Mouse (Mus musculus) right cerebral cortex, postnatal 25 days (tissue): ENCODE data around the gene C9.

Source experiments
- DNase-seq: peaks from one replicate; pipeline ENCODE4 v3.0.0; 2022

The C9 gene

DNA sequence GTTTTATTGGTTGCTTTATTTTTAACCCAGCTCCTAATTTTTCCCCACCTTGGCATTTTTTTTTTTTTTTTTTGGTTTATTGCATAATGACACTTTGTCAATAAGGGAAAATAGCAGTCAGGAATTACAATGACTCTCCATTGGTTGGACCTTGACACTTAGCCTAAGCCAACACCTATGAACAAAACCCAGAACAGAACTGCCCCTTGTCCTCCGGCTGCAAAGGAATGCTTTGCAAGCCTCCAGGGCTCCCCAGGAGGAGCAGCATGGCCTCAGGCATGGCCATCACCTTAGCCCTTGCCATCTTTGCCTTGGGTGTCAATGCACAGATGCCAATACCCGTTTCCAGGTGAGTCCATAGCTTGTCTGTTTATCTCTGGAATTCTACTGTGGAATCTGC, at the start of gene C9:
TSS of gene C9 (plus strand) at position 193 of the 400 bp plus-strand sequence.
- no peak for DNase-seq

DNA sequence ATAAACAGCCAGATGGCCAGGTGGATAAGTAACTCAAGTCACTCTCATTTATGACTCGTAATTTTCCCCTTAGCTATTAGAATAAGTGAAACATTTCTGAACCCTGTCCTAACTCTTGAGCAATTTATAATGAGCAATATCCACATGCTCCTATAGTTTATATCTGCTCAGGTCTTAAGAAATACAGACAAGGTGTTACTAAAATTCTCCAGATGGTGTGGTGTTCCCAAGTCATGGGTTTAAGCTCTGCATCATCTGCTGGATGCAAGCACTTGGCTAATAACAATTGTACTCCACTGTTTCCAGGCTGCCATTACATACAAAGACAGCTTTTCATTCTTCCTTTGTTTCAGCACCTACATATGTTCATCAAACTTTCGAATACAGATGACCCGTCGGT, 46.9 kb upstream of the C9 start:
- DNase-seq = no peak

DNA sequence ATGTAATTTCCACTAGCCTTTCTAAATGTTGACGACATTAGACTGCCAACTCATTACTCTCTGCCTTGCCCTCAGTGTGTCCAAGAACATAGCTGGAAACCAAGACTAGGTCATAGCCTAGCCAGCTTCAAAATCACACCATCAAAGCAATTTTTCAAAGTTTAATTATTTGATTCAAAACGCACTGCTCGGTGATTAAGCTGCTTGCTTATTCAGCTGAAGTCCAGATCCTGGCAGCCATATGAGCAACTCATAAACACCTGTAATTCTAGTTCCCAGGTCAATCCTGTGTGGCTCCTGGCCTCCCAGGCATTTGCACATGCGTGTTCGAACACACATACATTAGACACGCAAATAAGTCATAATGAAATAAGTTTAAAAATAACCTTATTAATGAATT, 46.2 kb upstream of the C9 start:
- no peak for DNase-seq

DNA sequence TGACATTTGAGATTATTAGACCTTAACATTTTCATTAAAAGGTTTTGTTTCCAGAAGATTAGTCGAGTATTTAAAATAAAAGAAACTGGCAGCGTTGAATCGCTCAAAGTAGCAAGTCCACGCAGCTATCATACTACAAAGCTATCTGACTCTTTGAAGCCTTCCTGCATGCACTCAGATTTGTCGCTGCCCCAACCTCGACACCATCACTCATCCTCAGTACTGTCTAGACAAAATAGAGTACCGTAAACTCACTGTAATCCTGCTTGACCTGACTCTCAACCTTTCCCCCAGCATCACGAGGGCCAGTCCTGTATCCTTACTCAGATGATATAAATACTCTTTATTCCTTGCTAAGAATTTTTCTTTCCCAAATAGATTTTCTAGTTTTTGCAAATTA, 45.0 kb upstream of the C9 start:
- DNase-seq = no peak

DNA sequence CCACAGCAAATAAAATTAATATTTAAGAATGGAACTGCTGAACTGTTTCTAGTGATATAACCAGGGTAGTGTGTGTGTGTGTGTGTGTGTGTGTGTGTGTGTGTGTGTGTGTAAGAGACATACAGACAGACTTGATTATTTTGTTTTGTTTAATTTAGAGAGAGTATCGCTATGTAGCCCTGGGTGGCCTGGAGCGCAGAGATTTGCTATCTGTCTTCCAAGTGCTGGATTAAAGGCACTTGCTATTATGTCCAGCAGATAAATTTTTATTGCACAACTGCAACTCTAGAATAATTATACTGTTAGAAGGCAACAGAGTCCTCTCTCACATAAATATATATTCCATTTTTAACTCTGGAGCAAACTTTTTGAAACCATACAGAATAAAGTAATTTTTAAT, 42.7 kb upstream of the C9 start:
- DNase-seq = no peak

DNA sequence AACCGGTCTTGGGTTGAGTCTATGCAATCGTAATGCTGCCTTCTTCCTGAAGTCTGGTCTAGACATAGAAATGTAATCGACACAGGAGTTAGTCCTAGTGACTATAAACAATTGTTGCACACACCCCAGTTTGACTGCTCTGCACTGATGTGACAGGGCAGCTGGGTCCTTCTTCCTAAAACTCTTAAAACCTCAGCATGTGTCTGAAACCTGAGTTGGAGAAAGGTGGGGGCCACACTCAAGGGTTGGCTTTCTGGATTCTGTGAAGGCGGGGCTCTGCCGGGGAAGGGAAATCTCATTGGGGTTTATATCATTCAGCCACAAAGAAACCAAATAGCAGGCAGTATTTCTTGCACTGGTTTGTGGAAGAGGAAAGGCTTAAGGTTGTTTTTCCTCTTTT, 41.0 kb upstream of the C9 start:
- no peak for DNase-seq

DNA sequence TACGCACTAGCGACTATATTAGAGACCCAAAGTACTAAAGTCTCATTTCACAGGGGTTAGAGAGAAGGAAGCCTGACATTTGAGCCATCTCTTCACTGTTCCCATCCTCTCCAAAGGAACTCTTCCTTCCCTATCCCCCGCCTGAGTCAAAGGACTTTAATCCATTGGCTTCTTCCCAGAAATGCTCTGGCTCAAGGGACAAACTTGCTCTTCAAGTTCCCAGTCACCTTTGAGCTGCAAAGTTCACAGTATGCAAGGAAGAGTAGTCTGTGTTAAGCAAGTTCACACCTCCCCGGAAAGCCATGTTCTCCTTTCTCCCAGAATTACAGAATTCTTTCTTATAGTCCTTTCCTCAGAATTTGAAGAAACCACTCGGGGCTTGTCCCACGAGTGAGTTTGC, 38.4 kb upstream of the C9 start:
- DNase-seq = no peak

DNA sequence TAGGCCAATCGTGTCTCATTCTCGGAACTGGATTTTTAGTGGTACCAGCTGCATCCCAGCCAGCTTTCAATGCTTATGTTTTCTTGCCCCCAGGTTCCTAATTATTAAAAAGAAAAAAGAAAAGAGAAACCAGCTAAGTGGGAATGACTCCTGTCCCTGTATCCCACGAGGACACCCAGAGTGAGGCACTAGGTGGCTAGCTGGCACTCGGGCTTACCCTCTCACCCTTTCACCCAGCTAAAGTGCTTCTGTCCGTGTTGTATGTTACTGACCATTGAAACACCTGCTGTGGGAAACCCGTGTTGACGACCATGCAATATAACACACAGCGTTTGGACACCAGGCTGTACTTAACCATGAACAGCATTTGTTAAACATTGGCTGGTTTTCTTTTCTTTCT, 36.1 kb upstream of the C9 start:
- no peak for DNase-seq

DNA sequence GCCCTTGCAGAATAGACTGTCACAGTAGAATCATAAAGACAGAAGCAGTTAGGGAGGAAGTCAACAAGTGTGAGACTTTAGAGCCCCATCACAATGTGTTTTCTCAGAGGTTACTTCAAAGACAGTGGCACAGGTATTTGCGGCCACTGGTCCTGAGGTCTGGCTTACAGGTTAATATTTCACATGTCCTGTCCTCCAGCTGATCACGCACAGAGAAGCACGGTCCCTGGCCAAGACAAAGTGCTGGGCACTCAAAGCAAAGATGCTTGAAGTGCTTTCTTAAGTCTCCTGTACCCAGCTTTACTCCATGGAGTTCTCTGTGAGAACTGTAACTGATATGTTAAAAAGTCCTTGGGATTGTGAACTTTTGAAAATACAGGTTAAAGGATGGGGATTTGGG, 35.0 kb upstream of the C9 start:
- no peak for DNase-seq

DNA sequence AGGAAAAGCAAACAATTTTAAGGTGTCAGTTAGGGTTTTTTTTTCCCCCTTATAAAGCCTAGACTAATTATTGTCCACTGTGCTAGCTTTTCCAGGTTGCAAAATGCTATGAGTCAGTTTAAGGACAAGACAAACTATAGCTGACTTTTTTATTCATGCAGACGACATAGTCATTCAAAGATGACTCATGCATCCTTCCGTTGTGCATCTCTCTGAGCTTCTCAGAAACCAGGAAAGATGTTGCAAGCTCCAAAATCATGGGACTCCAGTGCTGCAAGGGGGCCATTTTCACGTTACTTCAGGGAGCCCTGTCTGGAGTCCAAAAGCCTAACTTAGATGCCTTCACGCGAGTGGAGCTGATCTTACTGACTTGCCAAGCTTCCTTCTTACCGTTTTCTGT, 33.8 kb upstream of the C9 start:
- DNase-seq = no peak

DNA sequence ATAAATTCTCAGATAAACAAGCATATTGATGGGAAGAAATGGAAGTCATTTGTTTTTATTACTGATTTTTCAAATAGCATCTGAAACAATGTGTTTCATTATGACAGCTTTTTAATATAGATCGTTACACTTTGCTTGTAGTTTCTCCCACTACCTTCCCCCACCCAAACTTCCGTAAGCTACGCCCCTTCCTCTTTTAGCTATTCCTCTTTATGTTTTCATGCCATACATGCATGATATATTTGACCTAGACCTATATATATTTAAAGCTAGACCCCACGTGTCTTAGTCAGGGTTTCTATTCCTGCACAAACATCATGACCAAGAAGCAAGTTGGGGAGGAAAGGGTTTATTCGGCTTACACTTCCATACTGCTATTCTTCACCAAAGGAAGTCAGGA, 29.8 kb upstream of the C9 start:
- no peak for DNase-seq

DNA sequence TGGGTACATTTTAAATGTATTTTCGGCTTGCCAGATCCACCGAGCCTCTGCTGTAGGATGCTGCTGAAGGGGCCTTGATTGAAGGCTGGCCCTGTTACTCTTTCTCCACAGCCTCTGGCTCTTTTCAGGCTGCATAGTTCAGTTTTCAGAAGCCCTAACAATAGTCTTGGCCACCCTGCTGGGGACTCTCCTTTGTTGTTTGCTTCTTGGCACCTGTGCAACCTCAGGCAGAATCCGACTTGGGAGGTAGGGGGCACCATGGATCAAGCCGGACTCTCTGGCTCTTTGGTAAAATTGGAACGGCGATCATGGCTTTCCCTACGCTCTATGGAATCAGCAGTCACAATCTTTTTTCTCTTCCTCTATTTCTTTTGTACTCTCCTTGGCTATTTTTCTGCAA, 13.3 kb upstream of the C9 start:
- DNase-seq = no peak

DNA sequence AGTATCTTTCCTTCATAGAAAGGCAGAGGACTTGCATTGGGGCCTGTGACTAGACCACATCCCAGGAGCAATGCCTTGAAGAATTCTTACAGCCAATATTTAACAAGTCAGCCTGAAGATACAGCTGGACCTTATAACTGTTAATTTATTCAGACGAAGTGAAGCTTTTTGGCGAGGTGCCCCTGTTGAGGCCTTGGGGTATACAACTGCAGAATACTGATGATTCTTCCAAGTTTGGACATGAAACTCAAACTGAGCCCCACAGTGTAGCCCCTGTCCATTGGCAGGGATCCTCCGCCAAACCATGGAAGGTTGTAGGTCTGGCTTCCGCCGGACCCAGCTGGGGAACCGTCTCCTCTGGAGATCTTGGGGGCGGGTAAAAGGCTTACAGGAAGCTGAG, 12.7 kb upstream of the C9 start:
- no peak for DNase-seq

DNA sequence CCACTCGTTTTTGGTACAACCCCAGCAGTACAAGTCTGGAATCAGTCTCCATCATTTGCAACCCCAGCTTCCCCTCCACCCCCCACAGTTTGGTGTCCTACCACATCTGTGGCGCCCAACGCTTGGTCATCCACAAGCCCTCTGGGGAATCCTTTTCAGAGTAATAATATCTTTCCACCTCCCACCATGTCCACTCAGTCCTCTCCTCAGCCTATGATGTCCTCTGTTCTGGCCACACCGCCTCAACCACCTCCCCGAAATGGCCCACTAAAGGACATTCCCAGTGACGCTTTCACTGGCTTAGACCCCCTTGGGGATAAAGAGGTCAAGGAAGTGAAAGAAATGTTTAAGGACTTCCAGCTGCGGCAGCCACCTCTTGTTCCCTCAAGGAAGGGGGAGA, 9.8 kb upstream of the C9 start:
- DNase-seq = no peak

DNA sequence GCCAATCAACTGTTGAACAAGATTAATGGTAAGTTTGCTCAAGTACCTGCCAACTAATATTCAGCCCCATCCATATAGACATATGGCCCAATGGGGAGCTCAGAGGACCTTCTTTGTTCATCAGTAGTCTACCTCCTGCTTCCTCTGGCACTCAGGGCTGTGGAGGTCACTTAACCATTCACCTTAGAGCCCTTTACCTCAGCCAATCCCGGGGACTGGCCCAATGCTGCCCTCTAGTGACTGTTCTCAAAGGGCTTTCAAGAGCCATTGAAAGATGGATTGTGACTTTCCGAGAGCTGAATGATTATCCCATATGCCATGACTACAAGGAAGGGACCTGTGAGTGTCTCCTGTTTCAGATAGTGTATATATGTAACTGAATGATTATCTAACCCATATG, 9.4 kb upstream of the C9 start:
- DNase-seq = no peak

DNA sequence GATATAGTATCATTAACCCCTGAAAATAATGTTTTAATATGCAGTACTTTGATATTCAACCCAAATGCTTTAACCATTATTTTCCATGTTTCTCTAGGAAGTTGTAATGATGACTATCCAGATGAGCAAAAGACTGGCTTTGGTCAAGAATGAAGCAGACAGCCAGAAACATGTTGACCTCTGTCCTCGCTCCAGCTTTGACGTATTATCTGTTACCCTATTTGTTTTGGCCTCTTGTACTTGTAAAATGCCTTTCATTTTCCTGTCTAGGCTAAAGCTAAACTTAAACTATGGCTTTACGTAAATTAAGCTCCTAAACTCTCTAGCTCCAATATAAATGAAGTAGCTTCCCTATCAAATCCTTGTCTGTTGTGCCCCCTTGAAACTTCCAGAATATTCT, 6.4 kb upstream of the C9 start:
- no peak for DNase-seq

DNA sequence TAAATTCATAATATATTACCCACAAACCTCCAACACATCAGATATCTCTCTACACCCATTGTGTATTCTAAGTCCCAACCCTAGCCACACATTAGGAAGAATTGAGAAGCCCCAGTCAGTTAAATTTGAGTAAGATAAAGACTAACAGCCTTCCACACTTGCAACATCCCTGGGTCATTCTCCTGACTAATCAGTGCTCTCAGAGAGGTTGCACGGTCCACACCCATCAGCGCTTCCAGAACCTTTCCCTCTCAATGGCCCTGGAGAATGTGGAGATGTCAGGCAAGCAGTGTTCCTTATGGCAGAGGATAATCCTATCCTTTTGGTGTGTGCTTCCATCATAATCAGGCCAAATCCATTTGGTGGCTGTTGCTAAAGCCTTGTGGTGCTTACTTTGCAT, 675 bp upstream of the C9 start:
- DNase-seq = no peak

DNA sequence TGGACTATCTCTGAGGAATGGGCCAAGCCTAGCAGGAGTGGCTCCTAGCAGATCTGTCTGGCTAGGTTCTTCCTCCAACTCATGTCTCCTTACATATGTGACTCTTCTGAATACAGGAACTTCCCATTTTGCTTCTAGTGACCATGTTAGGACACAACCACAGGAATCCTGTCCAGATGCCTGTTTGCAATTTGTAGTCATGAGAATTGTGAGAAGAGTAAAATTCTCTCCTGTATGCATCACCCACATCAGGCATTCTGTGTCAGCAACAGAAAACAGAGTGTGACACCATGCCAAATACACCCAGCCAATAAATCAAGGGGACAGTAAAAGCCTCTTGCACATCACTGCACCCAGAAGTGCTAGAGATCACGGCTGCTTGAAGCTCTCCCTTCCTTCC, 1.1 kb downstream of the C9 start:
- DNase-seq = no peak

DNA sequence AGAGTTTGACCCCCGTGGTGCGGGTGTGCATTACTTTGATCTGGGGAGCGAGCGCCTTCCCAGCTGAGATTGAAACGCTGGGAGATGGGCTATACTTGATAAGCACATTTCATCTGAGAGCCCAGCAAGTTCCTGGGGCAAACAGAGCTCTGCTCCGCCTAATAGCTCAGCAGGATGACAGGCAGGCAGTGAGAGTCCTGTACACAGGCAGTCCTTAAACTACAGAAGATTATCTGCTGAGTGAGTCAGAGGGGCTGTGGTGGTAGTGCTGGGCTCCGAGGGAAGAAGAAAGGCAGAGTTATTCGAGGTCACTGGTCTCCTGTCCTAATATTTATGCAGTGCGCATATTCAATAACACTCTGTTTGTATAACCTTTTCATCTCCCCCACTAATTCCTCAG, 3.8 kb downstream of the C9 start:
- no peak for DNase-seq

DNA sequence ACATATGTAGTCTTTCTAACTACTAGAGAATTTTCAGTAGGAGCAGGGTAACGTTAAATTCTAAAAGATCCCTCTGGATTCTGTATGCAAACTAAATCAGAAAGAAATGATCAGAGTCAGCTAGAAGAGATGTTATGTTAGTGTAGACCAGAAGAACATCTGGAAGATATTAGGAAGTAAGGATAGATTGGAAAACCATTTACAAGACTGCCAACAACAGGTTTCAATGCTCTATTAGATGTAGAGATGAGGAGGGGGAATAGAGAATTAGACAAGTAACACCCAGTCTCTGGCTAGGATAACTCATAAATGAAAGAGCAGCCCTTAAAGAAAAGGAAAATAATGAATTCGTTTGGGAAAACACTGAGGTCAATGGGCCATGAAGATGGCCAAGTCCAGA, 9.3 kb downstream of the C9 start:
- DNase-seq = no peak

DNA sequence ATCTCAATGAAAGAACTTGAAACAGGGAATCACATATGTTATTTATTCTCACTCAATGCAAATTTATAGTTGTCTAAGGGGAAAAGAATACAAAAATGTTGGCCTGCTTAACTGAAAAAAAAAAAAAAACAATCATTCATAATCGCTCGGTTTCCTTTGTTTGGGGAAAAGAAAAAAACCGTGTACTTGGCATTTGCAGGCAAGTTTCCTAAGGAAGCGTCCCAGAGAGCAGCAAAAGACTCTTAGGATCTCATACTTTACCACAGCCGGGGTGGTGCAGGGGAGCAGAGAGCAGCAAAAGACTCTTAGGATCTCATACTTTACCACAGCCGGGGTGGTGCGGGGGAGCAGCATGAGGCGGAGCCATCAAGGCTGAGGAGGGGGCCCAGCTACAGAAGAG, 16.3 kb downstream of the C9 start:
- DNase-seq = no peak

DNA sequence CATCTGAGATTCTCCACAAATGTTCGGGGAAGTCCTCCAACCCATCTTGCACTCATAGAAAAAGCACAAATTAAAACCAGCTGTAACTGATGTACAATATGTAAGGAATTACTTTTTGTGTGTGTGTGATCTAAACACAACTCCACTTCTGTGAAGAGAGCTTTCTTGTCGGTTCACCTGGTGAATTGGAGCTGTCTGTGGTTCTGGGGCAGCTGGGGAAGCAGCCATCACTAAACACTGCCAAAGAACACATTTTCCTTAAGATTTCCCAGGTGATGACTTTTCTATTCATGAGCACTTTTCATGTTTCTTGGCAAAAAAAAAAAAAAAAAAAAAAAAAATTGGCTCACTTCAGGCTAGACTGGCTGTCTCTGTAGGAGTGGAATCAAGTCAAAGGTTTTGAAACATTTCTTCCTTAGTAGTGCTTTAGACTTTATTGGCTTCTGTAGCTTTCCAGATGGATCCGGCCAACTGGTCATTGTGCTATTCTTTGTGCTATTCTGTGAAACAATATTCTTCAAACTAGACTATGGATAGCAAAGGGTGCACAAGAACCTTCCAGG, 18.3 kb downstream of the C9 start:
- no peak for DNase-seq

DNA sequence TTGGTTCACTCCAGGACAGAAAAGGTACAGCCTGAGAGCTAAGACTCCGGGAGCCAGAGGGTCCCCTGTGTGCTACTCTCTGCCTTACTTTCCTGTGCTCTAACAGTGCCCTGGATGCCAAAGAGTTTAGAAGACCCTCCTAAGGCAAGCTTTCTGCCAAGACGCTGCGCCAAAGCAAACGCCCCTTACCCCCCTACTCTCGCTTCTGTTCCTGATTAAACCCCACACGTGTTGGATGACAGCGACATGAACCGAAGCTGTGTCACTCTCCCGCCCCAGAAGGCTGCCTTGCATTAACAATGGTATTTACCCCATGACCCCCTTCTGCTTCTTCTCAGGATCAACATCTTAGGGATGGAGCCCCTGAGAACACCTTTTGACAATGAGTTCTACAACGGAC, 21.9 kb downstream of the C9 start:
- no peak for DNase-seq

DNA sequence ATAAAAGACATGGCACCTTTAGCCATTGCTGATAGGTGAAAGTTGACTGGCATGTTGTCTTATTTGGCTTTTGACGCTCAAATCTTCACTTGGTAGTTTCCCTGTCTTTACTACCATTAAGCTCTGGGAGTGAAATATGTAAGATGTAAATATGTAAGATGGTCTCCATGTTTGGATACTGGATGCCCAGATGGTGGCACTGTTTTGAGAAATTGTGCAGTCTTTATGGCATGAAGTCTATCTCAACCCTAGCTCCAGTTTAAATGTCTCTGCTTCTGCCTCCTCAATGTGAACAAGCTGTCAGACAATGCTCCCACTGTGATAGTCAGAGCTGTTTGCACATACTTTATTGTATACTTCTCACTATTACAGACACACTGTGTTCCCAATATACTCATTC, 23.7 kb downstream of the C9 start:
- no peak for DNase-seq

DNA sequence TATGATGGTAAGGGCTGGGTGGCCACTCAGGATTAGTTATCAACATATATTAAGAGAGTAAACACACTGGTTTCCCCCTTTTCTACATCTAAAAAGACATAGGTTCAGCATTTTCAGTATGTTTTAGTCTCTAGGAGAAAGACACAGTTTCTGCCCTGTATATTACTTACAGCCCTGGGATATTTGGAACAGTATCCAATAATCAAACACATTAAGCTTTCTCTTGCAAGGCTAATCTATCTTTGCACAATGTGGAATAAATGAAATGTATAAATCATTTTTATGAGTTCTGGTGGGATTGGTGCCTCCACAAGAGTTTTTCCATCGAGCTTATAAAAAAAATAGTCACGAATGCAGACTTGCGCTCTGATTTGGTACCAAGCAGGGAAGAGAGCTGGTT, 24.3 kb downstream of the C9 start:
- DNase-seq = no peak

DNA sequence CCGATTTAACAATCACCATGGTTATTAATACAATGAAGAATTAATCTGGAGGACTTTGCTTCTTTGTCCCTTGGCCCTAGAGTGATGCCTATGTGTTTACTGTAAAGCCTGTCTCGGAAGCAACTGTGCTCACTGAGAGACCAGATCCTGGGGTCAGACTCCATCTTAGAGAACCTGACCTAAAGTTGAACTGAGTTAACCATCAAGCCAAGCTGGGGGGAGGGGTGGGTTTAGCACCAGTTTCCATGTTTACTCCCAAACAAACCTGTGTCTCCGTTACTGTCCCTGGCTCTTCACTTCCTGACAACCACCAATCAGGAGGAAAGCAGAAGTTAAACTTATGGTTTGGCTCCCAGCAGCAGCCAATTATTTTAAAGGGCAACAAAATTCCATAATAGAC, 38.4 kb downstream of the C9 start:
- DNase-seq = no peak
